Mouse (Mus musculus) c-Kit-positive CD71-positive TER-119-negative erythroid progenitor cells, embryonic 14.5 days (primary cell): Measurements from ENCODE around the gene 9130213A22Rik.

Experiments used
- DNase-seq: peaks from one replicate; pipeline ENCODE4 v3.0.0-alpha.2; 2013; ENCODE audit warnings: low read depth

The 9130213A22Rik gene

DNA sequence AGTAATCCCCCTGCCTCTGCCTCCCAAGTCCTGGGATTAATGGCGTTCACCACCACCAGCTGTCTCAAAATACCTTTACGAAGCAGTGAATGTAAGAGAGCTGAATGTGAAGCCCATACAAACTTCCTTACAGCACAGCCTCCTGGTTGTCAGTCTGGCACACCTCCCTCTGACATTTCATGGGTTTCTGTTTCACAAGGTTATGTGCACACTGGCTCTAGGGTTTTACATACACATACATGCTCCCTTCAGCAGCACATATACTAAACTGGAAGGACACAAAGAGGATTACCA lies 47.7 kb downstream of the 9130213A22Rik start:
- no peak for DNase-seq

DNA sequence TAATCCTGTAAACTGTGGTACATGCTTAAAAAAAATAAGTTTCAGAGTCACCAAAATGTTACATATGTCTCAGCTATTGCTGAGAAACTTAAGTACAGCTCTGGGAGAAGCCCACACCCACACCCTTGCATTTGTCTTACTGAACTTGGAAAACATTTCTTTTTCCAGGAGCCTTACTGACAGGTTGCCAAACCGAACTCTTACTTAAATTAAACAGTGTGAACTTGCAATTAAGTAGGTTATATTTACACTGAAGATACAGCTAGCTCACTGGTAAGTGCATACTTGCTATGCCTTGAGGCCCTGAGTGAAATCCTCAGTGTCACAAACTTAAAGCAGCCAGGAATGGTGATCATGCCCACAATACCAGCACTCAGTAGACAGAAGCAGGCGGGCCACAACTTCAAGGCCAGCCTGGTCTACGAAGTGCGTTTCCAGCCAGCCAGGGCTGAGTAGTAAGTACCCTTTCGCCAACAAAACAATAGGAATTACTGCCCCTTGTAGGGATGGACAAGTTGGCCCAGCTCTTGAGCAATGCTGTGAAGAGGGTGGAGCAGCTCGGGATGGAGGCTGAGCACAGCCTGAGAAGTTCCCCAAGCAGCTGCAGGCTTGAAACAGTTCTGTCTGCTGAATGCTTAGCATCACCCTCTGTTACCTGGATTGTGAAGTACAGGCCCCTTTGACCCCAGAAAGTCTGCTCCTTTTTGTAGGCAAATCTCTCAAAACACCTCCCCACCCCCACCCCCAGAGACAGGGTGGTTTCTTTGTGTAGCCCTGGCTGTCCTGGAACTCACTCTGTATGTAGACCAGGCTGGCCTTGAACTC lies 48.2 kb downstream of the 9130213A22Rik start:
- no peak for DNase-seq

DNA sequence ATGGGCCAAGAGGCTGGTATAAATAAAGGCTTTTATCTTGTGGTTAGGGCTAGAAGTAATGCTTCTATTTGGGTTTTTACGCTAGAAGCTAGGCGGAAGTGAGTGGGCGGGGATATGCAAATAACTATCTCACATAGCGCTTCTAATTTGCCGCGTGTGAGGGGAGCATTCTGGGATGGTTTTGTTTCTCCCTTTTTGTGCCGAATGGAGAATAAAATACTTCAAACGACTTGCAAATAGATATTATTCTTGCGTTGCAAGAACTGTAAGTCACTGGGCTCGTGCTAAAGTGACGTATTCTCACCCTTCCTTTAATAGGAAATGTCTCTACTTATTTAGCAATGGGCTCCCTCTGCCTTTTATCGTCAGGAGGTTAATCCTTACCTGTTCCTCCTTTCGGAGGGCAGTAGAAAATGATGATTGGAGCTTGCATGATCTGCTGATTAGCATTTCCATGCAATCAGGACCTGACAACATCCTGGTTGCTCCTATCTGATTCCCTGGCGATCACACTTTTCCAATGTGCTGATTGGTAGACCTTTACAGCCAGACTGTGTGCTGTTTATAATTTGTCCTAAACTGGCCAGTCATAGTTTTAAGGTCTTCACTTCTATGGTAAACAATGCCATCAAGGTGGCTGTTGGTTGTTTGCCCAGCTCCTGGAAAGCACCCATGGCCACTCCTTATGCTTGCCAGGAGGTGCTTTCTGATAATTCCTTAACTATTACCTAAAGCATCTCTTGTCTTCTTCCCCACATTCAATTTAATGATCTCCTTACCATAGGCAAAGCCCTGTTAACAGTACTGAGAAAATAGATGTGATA lies 49.1 kb downstream of the 9130213A22Rik start:
- peak; percentile 96 for DNase-seq

DNA sequence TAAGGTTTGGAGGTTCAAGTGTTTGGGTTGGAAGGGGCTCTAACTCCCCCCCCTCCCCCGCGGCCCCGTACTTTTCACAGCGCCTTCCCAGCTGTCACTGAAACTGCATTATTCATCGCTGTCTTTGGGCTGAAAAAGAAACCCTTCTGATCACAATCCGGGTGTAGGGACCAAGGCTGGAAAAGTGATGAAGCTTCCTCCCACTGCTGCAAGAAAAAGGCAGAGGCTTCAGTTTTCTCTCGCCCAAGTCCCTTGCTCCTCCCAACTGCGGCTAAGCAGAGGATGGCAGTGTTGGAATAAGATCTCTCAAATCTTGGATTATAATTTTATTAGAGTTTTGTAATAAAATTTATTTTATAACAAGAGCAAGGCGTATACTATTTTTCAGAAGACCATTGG lies 49.7 kb downstream of the 9130213A22Rik start:
- DNase-seq, result no peak

DNA sequence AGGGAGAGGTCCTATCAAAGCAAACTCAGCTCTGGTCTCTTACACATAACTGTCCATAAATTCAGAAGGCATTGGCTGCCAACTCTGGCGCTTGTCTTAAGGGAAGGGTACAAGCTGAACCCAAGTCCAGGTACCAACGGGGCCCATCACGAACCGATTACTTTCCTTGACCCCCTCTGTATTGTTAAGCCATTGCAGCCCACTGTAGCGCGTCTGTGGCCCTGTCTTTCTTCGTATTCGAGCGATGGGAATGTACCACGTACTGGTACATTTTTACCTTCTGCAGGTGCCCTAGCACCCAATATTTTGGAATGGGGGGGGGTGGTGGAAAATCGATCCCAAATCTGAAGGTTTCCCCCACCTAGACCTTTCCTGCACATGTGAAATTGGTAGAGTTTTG lies 50.2 kb downstream of the 9130213A22Rik start:
- DNase-seq, result no peak

DNA sequence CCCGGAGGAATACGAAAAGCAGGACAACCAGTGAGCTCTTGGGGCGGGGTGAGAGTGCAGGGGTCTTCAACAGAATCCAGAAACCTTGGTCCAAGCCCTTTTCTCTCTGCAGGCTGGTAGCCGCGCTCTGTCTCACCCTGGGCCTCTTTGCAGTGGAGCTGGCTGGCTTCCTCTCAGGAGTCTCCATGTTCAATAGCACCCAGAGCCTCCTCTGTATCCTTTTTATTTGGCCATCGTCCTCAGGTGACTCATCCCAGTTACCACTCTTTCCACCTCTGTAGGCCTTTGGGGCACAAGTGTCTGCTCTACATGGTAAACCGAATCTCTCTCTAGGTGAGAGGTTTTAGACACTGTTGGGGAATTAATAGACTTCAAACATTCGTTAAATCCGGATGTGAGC lies 51.1 kb downstream of the 9130213A22Rik start:
- no peak for DNase-seq

DNA sequence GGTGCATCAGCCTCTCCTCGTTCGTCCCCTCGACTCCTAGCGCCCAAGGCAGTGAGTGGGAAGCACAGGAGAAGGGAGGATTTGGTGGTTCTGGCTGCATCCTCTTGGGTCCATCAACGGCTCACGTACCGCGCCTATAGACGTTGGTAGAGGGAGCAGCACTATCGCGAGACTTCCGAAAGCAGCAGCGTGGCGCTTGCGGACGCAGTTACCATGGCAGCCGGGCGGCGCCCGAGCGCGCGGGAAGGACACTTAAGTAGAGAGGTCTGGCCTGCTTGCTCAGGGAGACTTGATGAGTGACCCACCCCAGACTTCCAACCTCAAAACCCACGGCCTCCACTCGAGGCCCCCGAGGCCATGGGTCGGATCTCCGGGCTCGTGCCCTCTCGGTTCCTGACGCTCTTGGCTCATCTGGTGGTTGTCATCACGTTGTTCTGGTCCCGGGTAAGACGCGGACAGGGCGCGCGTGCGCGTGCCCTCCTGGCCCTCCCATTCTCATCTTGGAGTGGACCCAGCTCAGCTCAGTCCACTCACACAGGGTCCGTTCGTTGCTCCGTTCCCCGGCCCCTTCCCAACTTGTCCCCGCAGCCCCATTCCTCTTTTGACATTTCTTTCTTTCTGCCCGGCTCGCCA lies 51.7 kb downstream of the 9130213A22Rik start, which contains the start of gene Tmem107:
Gene Tmem107 (plus strand): TSS at position 217 of the 633 bp plus-strand sequence.
- peak; percentile 90 for DNase-seq

DNA sequence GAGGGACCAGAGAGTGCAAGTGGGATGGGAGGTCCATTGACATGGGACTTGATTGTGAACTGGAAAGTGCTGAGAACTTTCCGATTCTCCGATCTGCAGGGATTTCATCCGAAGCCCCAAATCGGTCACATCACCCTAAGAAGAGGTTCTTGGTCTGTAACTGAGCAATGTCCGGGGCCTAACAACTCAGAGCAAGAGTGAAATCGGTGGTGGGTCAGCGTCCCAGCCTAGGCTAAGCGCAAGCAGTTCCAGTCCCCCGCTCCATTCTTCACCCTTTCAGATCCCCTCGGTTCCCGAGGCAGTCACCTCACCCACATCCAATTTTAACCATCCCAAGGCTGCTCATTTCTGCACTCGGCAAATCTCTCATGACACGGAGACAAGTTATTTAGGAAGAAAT lies 52.3 kb downstream of the 9130213A22Rik start:
- DNase-seq, result no peak
